Mouse (Mus musculus): ENCODE measurements at regions not wholly inside any gene's neighbourhood (a gene's known extent, or its start where the extent isn't known, plus 50 kb on each side); places are given as distances from the start of the nearest gene placed in this dataset.

GRCm38 (mm10) chr9:85407592-85407991, 80.4 kb upstream of the Tent5a start:
- H3K4me2 ChIP-seq (ENCODE audit: low read depth): no peak overlapping the region
- no peak overlapping the region for H3ac ChIP-seq (ENCODE audit: control insufficient read depth, insufficient read length)
- H3K79me2 ChIP-seq (ENCODE audit: control insufficient read depth, insufficient read depth): no peaks in the 10 kb centered on the region
- no peaks in the 10 kb centered on the region for H3K36me3 ChIP-seq (ENCODE audit: control insufficient read depth, insufficient read depth)
- no peak overlapping the region for H3K4me3 ChIP-seq
- no peaks in the 10 kb centered on the region for H3K27me3 ChIP-seq (ENCODE audit: control insufficient read depth, insufficient read depth, insufficient read length)
- TF ChIP-seq MYOD1 (IDR thresholded peaks at IDR 0.05; ENCODE audit: control insufficient read depth in 1 of 3, insufficient read length in 2 of 3, low read depth in 2 of 3) (no peak), MYOG (IDR thresholded peaks at IDR 0.05; ENCODE audit: control insufficient read depth in 1 of 3, insufficient read depth in 1 of 3, insufficient read length in 2 of 3, low read depth in 2 of 3) (no peak), TCF12 (IDR thresholded peaks at IDR 0.05; ENCODE audit: insufficient read depth, poor library complexity, severe bottlenecking) (no peak), TCF3 (IDR thresholded peaks at IDR 0.05; ENCODE audit: insufficient read length, low read depth) (no peak), POLR2A (IDR thresholded peaks at IDR 0.05; ENCODE audit: insufficient read length, low read depth) (no peak), REST (IDR thresholded peaks at IDR 0.05; ENCODE audit: insufficient read depth, insufficient read length) (no peak), SRF (IDR thresholded peaks at IDR 0.05; ENCODE audit: control insufficient read depth, insufficient read length, low read depth) (no peak), CEBPB (IDR thresholded peaks at IDR 0.05; ENCODE audit: insufficient read depth, poor library complexity, severe bottlenecking) (no peak), POLR2AphosphoS2 (IDR thresholded peaks at IDR 0.05; ENCODE audit: insufficient read length, low read depth) (no peak), USF1 (IDR thresholded peaks at IDR 0.05; ENCODE audit: low read depth) (no peak), MAX (IDR thresholded peaks at IDR 0.05; ENCODE audit: low read depth) (no peak), E2F4 (IDR thresholded peaks at IDR 0.05; ENCODE audit: insufficient read depth) (no peak)

GRCm38 (mm10) chr9:85401736-85402135, 74.6 kb upstream of the Tent5a start:
- Histone ChIP-seq H3K4me3 (no peak overlapping the region), H3ac (ENCODE audit: control insufficient read depth, insufficient read length) (no peak overlapping the region), H3K36me3 (ENCODE audit: control insufficient read depth, insufficient read depth) (no peaks in the 10 kb centered on the region), H3K4me2 (ENCODE audit: low read depth) (no peak overlapping the region), H3K79me2 (ENCODE audit: control insufficient read depth, insufficient read depth) (no peaks in the 10 kb centered on the region), H3K27me3 (ENCODE audit: control insufficient read depth, insufficient read depth, insufficient read length) (no peaks in the 10 kb centered on the region)
- no peak for TF ChIP-seq E2F4 (IDR thresholded peaks at IDR 0.05; ENCODE audit: insufficient read depth)

GRCm38 (mm10) chr9:85400600-85401313, 73.6 kb upstream of the Tent5a start:
- Histone ChIP-seq H3K79me2 (ENCODE audit: control insufficient read depth, insufficient read depth) (no peaks in the 10 kb centered on the region), H3K4me3 (no peak overlapping the region), H3ac (ENCODE audit: control insufficient read depth, insufficient read length) (no peak overlapping the region), H3K36me3 (ENCODE audit: control insufficient read depth, insufficient read depth) (no peaks in the 10 kb centered on the region), H3K4me2 (ENCODE audit: low read depth) (peak overlapping the region; percentile 24), H3K27me3 (ENCODE audit: control insufficient read depth, insufficient read depth, insufficient read length) (no peaks in the 10 kb centered on the region)
- TF ChIP-seq MYOD1 (IDR thresholded peaks at IDR 0.05; ENCODE audit: control insufficient read depth in 1 of 3, insufficient read length in 2 of 3, low read depth in 2 of 3) (peak in 1 of 3 experiments; percentile 14), E2F4 (IDR thresholded peaks at IDR 0.05; ENCODE audit: insufficient read depth) (no peak)

- H3K4me2 ChIP-seq (ENCODE audit: low read depth): no peak overlapping the region
- H3K27me3 ChIP-seq (ENCODE audit: control insufficient read depth, insufficient read depth, insufficient read length): no peaks in the 10 kb centered on the region
- no peak overlapping the region for H3ac ChIP-seq (ENCODE audit: control insufficient read depth, insufficient read length)
- no peak overlapping the region for H3K4me3 ChIP-seq
- H3K79me2 ChIP-seq (ENCODE audit: control insufficient read depth, insufficient read depth): no peaks in the 10 kb centered on the region
- TF ChIP-seq REST (IDR thresholded peaks at IDR 0.05; ENCODE audit: insufficient read depth, insufficient read length): no peak
- H3K36me3 ChIP-seq (ENCODE audit: control insufficient read depth, insufficient read depth): no peaks in the 10 kb centered on the region
Measured at GRCm38 (mm10) chr9:85394975-85395374, 67.8 kb upstream of the Tent5a start.

- TF ChIP-seq E2F4 (IDR thresholded peaks at IDR 0.05; ENCODE audit: insufficient read depth) (no peak), MYOD1 (IDR thresholded peaks at IDR 0.05; ENCODE audit: control insufficient read depth in 1 of 3, insufficient read length in 2 of 3, low read depth in 2 of 3) (no peak), MAX (IDR thresholded peaks at IDR 0.05; ENCODE audit: low read depth) (no peak), CEBPB (IDR thresholded peaks at IDR 0.05; ENCODE audit: insufficient read depth, poor library complexity, severe bottlenecking) (no peak), POLR2AphosphoS2 (IDR thresholded peaks at IDR 0.05; ENCODE audit: insufficient read length, low read depth) (no peak), REST (IDR thresholded peaks at IDR 0.05; ENCODE audit: insufficient read depth, insufficient read length) (no peak), POLR2A (IDR thresholded peaks at IDR 0.05; ENCODE audit: insufficient read length, low read depth) (no peak), TCF3 (IDR thresholded peaks at IDR 0.05; ENCODE audit: insufficient read length, low read depth) (no peak), SRF (IDR thresholded peaks at IDR 0.05; ENCODE audit: control insufficient read depth, insufficient read length, low read depth) (no peak), TCF12 (IDR thresholded peaks at IDR 0.05; ENCODE audit: insufficient read depth, poor library complexity, severe bottlenecking) (no peak), MYOG (IDR thresholded peaks at IDR 0.05; ENCODE audit: control insufficient read depth in 1 of 3, insufficient read depth in 1 of 3, insufficient read length in 2 of 3, low read depth in 2 of 3) (no peak), USF1 (IDR thresholded peaks at IDR 0.05; ENCODE audit: low read depth) (no peak)
- Histone ChIP-seq H3K4me3 (no peak overlapping the region), H3ac (ENCODE audit: control insufficient read depth, insufficient read length) (no peak overlapping the region), H3K4me2 (ENCODE audit: low read depth) (no peak overlapping the region), H3K79me2 (ENCODE audit: control insufficient read depth, insufficient read depth) (no peaks in the 10 kb centered on the region), H3K36me3 (ENCODE audit: control insufficient read depth, insufficient read depth) (no peaks in the 10 kb centered on the region), H3K27me3 (ENCODE audit: control insufficient read depth, insufficient read depth, insufficient read length) (no peaks in the 10 kb centered on the region)
Measured at GRCm38 (mm10) chr9:85391283-85391682, 64.1 kb upstream of the Tent5a start.

Measured in myocyte (in vitro differentiated cells).